Mouse (Mus musculus): Measurements from ENCODE around the gene Abca3.

Gene Abca3

GRCm38 (mm10) chr17:24351760-24352357, at the start of gene Abca3:
TSS of gene Abca3 (plus strand) at chr17:24351950.
- DNase-seq (ENCODE audit: low spot score), result peak; percentile 98

DNA sequence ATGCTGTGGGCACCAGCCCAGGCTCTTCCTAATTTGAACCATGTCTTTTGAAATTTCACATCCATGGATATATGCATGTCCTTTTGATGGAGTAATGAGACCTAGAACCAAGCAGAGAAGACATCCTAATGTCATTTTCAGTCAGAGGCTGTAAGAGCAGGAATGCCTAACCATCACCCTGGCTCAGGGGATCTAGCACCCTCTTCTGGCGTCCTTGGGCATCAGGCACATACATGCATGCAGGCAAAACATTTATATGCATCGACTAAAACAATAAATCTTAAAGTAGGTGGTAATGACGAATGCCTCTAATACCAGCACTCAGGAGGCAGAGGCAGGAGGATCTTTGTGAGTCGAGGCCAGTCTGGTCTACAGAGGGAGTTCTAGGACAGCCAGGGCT, 44.2 kb upstream of the Abca3 start:
- peak; percentile 25 for DNase-seq (ENCODE audit: low spot score)

GRCm38 (mm10) chr17:24320826-24321225, 30.9 kb upstream of the Abca3 start:
- DNase-seq (ENCODE audit: low spot score), result no peak

DNA sequence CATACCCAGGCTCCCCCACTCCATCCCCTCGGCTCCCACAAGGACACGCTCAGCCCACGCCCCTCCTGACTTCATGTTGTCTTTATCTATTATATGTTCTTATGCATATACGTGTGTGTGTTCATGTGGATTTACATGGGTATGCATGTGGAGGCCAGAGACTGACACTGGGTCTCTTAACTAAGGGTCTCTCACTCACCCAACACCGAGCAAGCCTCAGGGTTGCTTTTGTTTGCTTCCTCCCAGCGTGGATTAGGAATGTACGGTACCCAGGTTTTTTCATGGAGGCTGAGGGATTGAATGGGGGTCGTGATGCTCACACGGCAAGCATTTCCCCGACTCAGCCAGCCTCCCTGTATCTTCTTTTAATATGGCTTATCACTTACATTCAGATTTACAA, 26.7 kb upstream of the Abca3 start:
- DNase-seq (ENCODE audit: low spot score), result no peak

DNA sequence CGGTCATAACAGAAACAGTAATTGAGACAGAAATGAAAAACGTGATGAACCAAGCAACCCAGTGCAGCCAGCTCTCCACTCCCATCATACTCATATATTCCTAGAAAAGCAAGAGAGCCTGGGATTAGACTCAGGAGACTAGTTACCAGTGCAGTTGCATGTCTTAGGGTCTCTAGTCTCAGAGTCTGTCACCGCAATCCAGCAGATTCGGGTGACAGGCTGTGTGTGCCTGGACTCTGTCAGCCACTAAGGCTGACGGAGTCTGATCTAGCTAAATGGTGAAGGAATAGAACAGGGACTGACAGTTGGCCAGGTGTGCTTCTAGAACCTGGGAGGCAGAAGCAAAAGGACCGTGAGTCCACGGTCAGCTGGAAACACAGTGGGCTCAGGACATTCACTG, 24.1 kb upstream of the Abca3 start:
- no peak for DNase-seq (ENCODE audit: low spot score)

- peak; percentile 27 for DNase-seq (ENCODE audit: low spot score)
Measured at GRCm38 (mm10) chr17:24344672-24345071, 7.1 kb upstream of the Abca3 start.

DNA sequence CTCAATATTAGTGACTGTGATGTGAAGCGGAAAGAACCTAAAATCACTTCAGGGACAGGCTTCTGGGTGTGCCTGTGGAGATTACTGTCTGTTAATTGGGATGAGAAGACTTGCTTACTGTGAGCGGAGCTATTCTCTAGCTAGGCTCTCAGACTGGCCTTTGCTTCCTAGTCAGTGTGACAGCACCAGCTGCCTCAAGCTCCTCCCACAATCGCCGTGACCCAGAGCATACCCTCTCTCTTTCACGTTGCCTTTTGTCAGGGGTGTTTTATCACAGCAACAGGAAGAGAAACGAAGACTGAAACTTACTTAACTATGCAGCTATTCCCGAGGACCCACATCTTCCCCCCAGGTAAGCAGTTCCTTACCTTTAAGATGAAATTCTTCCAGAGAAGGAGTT, 4.9 kb upstream of the Abca3 start:
- DNase-seq (ENCODE audit: low spot score), result peak; percentile 5

- DNase-seq (ENCODE audit: low spot score), result no peak
Measured at GRCm38 (mm10) chr17:24349176-24349575, 2.6 kb upstream of the Abca3 start.

- peak; percentile 6 for DNase-seq (ENCODE audit: low spot score)
Measured at GRCm38 (mm10) chr17:24350926-24351759, 607 bp upstream of the Abca3 start, which contains the start of gene Abca17. TSS of gene Abca17 (minus strand) at chr17:24351068.

DNA sequence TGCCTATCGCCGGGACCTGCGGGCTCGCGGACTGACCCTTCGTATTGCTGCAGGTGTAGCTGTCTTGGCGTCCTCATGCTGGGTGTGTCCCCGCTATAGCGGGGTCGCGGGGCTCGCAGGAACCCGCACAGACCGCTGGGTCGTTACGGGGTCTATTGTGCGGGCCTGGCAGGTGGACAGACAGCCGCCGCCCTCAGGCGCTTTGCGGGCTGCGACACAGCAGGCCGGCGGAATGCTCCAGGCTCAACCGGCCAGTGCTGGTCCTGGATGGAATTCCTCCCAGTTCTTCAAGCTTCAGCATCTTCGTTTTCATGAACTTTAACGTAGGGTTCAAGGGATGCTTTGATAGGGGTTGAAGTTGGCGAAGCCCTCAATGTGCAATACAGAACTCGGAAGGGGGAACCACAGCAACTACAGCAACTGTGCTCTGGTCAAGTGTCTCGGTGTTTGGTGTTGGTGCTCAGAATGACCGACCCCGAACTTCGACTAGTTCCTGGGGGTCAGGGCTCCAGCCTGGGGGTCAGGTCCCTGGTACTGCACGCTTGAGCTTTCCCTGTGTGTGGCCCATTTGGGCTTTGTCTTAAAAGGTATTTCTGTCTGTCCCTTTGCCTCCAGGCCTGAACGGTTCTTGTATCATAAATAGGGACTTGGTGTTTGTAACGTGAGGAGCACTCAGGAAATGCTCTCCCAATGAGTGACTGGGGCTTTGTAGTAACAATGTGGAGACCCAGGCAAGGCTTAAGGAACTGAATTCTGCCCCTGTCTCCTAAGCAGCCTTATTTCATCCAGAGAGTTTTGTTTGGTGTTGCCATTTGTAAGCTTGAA, 832 bp downstream of the Abca3 start:
- DNase-seq (ENCODE audit: low spot score), result no peak

DNA sequence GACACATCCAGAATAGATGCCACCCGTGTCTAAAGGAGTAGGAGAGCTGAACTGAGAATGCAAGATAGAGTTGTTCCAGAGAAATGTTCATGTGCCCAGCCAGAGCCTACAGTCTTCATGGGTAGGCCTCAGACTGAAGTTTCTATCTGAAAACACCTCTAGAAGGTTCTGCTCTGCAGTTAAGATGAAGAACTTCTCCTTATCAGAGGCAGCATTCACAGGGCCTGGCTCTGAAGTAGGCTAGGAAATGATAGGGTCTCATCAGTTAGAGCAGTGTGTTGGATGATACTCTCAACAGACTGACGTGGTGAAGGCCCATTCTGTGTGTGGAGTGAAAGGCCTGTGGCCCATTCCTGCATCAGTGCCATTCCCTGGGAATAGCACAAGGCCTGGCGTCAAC, 2.2 kb downstream of the Abca3 start:
- no peak for DNase-seq (ENCODE audit: low spot score)

- DNase-seq (ENCODE audit: low spot score), result no peak
Measured at GRCm38 (mm10) chr17:24355284-24355683, 3.5 kb downstream of the Abca3 start.

DNA sequence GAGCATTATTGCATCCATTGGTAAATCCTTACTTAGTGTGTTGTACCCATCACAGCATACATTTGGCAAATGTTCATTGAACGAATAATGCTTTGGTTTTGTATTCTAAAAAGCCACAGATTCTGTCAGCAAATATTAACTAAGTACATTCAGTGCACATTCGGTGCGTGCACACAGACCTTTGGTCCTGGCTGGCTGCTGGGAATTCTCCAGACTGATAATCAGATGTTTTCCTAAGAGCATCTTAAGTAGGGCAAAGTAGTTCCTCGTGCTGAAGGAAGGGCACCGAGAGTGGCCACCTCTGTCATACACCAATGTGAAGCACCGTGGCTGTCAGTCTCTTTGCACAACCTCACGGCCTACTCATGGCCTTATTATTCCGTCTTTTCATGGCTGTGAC, 7.3 kb downstream of the Abca3 start:
- no peak for DNase-seq (ENCODE audit: low spot score)

- no peak for DNase-seq (ENCODE audit: low spot score)
Measured at GRCm38 (mm10) chr17:24359903-24360302, 8.2 kb downstream of the Abca3 start.

GRCm38 (mm10) chr17:24360841-24361240, 9.1 kb downstream of the Abca3 start:
- DNase-seq (ENCODE audit: low spot score), result no peak

GRCm38 (mm10) chr17:24361291-24361690, 9.5 kb downstream of the Abca3 start:
- DNase-seq (ENCODE audit: low spot score), result no peak

- DNase-seq (ENCODE audit: low spot score), result no peak
Measured at GRCm38 (mm10) chr17:24362527-24362926, 10.8 kb downstream of the Abca3 start.

GRCm38 (mm10) chr17:24364461-24364860, 12.7 kb downstream of the Abca3 start:
- DNase-seq (ENCODE audit: low spot score), result no peak

- DNase-seq (ENCODE audit: low spot score), result no peak
Measured at GRCm38 (mm10) chr17:24365863-24366262, 14.1 kb downstream of the Abca3 start.

- DNase-seq (ENCODE audit: low spot score), result no peak
Measured at GRCm38 (mm10) chr17:24375094-24375712, 23.5 kb downstream of the Abca3 start.

DNA sequence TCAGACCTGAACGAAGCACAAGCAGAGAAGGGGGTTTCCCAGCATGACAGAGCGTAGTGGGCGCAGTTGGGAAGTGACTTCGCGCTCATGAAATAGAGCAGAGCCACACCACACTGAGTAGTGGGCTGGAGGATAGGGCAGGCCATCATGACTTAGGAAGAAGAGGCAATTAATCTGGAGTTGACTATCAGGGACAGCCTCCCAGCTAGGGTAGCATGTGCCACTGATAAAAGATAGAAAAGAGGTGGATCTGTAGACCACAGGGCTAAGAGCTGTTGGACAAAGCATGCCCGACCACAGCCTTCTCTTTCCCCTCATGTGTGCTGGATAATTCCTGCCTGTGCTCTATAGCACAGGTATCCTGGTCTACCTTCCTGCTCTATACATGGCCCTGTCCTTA, 24.1 kb downstream of the Abca3 start:
- no peak for DNase-seq (ENCODE audit: low spot score)

- no peak for DNase-seq (ENCODE audit: low spot score)
Measured at GRCm38 (mm10) chr17:24378496-24378895, 26.7 kb downstream of the Abca3 start.

Measured in T-cell, adult 2 months (primary cell).